Mouse (Mus musculus) NIH3T3 (cell line): ENCODE data around the gene LTO1.
A peak's percentile ranks its signal among the peaks of the same experiment; 100 is the strongest.

ENCODE experiments used
- DNase-seq: peaks from one replicate; pipeline ENCODE4 v3.0.0-alpha.2; 2012; ENCODE audit warnings: low read depth

LTO1 gene

DNA sequence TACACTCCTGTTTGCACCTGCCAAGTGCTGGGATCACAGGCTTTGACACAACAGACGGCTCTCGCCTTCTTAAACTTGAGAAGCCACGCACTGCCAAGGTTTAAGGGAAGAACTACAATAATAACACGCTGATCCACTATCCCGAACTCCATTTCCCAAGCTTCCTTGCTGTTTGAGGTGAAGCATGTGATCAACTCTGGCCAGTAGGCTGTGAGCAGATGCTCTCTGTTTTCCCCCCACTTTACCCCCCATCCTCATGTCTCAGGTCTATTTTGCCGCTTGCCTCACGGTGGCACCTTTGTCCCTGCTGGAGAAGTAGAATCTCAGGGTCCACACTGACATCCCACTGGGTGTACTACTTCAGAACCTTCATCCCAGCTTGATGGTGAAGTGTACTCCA is 6.2 kb upstream of the LTO1 start:
- peak; percentile 10 for DNase-seq

DNA sequence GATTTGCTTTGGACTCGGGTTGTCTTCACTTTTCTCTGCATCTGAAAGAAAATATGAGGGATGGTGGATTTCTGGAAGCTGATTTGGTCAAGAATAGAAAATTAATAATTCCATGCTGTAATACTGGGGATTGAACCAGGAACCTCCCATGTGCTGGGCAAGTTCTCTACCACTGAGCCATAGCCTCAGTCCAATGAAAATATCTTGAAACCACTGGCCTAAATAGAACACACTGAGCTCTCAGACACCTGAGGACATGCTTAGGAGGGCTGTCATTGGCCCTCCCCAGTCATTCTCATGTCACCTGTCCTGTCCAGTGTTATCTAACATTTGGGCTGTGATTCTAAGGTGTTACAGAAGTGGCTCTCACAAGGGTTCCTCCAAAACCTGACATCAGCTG is 3.8 kb upstream of the LTO1 start:
- DNase-seq, result no peak

DNA sequence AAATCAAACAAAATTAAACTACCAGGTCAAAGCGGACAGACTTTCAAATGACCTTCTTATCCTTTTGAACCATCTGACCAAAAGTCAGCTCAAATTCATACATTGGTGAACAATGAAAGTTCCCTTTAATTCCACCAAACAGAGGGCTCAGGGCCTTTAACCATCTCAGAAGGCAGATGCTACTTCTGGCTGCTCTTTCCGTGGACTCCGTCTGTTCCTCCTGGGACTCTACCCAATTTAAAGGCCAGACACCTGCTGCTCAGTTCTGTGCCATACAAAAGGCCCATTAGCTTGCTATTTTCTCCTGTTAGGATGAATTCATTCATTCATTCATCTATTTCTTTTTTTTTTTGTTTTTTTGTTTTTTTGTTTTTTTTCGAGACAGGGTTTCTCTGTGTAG is 2.0 kb upstream of the LTO1 start:
- DNase-seq, result no peak

DNA sequence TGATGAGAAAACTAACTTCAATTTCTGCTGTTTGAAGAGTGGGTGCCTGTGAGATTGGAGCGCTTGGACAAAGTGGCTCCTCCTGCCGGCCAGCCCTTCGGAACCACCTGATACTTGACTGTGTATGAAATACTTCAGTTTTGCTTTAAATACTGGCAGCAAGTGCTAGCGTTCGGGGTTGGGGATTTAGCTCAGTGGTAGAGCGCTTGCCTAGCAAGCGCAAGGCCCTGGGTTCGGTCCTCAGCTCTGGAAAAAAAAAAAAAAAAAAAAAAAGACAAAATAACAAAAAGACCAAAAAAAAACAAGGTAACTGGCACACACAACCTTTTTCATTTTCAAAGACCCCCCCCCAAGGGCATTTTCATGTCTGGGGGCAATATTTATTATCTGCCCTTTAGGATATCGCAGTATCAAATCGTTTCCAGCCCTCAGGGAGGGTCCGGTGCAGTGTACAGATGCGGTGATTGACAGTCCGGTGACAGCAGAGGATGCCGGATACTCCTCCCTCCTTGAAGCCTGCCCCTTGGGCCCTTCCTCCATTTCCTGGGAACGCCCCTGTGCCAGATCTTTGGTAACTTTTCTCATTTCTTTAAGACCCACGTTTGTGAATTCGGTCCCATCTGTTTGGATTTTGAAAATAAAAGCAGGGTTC is 478 bp upstream of the LTO1 start:
- peak; percentile 72 for DNase-seq

GRCm38 (mm10) chr7:144918823-144919222 is 3.9 kb downstream of the LTO1 start:
- DNase-seq, result peak; percentile 22

GRCm38 (mm10) chr7:144927591-144927990 is 12.7 kb downstream of the LTO1 start:
- no peak for DNase-seq

DNA sequence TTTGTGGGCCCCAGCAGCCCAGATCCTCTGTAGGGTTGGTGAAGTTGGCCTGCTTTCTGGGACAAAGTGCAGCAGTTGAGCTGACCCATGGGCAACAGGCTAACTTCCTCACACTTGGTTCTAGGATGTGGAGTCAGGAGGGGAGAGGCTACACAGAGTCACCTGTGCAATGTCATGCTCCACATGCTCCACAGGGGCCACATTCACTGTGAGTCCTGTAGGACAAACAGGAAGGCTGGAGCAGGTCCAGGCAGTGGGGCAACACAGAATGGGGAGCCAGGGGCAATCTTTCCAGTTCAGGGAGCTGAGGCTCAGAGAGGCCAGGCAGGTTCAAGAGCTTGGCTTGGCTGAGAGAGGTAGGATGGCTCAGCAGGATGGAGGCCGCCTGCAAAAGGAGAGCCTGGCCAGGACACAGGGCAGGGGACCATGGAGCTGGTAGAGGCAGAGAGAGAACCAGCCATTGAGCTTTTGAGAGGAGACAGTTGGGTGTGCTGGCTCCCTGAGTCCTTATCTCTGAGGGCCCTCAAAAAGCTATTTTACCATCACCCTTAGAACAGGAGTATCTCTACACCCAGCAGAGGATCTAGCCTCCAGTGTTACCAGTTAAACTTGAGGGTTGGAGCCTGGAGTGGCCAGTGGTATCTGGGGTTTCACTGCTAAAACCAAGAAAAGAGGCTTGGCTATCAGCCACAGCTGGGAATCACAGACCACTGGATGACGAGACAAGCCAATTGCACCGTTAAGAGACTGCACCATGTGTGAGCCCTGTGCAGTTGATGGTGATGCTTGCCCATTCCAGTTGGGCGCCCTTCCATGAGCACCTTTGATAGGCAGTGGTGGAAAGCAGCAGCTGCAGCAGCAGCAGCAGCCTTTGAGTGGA is 13.3 kb downstream of the LTO1 start:
- no peak for DNase-seq

- no peak for DNase-seq
These were observed 13.9 kb downstream of the LTO1 start for GRCm38 (mm10) chr7:144928889-144929210.

DNA sequence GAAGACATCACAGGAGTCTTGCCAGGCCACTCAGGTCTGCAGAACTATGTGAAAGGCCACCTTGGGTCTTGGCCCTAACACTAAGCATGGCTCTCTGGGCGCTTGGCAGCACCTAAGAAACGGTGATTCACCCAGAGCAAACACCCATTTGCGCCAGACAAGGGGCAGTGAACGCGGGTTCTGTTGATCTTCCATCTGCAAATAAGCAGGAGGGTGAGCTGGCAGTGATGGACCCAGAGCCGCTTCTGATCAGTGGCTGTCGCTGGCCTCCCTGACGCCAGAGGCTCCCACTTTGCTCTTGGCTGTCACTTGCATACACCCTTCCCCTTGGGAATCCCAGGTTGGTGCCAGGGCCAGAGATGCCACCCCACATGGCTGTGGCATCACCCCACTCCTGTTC is 14.6 kb downstream of the LTO1 start:
- no peak for DNase-seq

GRCm38 (mm10) chr7:144929931-144930330 is 15.0 kb downstream of the LTO1 start:
- DNase-seq, result no peak

DNA sequence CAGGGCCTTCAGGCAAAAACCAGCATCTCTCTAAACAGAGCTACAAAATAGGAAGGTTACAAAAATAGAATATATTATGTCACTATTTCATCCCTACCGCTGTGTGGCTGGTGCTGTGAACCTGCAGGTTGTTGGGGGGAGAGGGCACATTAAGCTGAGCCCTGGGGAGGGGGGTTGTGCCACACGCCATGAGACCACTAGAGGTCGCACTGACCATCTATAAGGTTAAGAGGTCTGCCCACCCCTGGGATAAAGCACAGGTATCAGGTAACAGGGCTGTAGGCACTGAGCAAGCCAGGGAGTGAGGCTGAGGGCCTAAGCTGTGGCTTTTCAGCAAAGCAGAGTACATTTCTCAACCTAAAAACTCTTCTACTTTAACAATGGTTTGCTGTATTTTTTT is 16.9 kb downstream of the LTO1 start:
- DNase-seq, result peak; percentile 46

DNA sequence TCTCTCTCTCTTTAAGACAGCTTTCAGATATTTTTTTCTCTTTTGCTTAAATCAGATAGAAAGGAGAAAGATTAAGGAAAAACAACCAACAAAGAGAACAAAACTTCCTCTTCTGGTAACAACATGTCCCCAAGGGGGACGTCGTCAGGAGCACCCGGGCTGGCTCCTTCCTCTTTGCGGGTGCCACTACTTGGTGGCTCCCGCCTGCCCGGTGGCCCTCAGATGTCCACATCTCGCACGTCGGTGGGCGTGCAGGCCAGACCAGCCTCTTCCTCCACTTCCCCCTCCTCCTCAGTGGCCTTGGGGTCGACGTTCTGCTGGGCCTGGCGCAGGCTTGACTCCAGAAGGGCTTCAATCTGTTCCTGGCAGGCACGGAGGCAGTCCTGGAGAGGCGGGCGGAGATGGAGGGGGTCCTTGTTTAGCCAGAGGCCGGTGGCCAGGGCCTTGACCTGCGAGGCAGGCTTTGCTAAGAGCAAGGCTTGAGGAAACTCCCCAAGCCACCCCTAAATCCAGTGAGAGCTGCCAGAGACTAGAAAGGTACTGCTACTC is 17.6 kb downstream of the LTO1 start:
- DNase-seq, result no peak

DNA sequence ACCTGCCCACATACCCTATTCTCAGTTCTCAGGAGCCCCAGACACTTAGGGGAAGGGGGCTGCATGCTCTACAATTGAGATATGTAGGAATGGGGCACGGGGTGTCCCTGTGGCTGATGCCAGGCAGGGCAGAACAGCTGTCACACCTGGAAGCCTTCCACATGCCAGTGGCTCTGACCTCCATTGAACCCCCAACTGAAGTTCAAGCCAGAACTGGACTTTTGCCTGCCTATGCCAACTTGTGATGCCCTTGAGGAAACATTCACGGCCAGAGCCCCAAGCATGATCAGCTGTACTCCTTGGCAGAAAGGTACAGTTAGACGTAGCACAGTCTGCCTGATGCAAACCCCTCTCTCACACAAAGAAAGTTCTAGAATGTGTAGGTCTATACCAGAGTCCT is 18.4 kb downstream of the LTO1 start:
- DNase-seq, result no peak

GRCm38 (mm10) chr7:144933796-144934195 is 18.9 kb downstream of the LTO1 start:
- DNase-seq, result no peak

DNA sequence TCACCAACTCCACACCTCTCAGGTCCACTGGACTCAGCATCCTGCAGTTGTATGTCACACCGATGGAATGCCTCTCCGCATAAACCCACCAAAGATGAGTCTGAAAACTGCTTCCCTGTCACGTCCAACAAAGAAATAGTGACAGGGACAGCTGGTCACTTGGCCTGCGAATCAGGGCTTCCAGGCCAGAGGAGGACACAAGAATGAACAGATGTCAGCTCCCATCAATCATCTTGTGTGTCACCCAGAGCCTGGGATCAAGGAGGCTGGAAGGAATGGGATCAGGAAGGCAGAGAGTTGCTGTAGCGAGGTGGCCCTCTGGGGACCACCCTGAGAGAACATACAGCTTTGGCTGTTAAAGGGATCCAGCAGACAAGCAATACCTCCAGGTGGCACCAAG is 20.0 kb downstream of the LTO1 start:
- DNase-seq, result no peak

DNA sequence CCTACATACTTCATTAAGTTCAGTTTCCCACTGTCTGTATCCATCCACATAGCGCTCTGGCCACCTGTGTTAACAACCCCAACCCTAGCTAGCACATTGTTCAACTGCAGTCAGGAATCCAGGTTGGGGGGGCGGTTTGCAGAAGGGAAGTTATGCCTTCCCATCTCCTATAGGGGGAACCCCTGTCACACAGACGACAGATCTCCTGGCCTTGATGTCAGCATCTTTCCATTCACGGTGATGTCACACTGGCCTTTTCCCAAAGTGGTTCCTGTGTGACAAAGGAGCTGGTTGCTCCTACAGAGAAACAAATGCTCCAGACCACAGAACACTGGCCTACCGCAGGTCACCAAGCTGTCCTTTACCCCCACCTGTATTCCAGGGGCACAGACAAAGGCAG is 20.7 kb downstream of the LTO1 start:
- peak; percentile 71 for DNase-seq

- no peak for DNase-seq
These were observed 21.5 kb downstream of the LTO1 start for GRCm38 (mm10) chr7:144936311-144936880.

GRCm38 (mm10) chr7:144937490-144937889 is 22.6 kb downstream of the LTO1 start:
- DNase-seq, result peak; percentile 93

GRCm38 (mm10) chr7:144937899-144938517 is 23.1 kb downstream of the LTO1 start:
- DNase-seq, result peak; percentile 42

DNA sequence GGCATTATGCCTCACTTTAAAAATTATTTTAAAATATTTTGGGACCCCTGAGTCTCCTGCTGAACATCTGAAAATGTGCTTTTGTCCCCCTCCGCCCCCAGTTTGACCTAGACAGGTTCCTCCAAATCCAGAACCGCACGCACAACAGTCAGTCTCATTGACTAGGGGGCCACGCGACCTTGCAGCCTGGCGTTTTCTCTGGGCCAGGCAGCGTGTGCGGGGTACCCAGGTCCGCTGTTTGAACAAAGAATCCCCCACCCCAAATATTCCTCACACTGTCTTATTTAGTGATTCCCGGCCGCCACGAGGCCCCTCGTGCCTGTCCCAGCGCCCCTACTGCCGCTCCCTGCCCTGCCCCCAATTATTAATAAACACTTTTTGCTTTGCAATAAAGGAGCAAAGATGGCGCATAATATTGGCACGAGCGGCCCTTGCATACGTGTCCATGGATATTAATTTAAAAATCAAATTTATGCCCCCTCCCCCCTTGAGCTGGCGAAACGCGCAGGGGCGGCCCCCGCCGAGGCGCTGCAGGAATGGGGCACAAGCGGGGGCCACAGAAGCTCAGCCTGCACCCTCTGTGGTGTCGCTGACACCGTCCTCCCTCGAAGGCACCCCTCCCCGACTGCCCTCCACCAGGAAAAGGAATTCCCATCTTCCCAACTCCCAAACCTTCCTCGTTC is 23.9 kb downstream of the LTO1 start:
- DNase-seq, result peak; percentile 66

GRCm38 (mm10) chr7:144939344-144940002 is 24.6 kb downstream of the LTO1 start, which contains the start of gene Ccnd1:
TSS of gene Ccnd1 (minus strand) at chr7:144939925.
- peak; percentile 80 for DNase-seq
